Mouse (Mus musculus): ENCODE measurements around the gene Fbxw5. TPM values are rescaled to one million over a fixed set of nuclear protein-coding genes. Genes with fewer than 3 reads are reported as not detected.

Gene Fbxw5
- polyA plus RNA-seq, 1 experiment from 2014 or later: 66.7 TPM

- ATAC-seq (replicated peaks; ENCODE audit: insufficient number of reproducible peaks, low FRiP score, low TSS enrichment): no peak
- Histone ChIP-seq H3K27ac (ENCODE audit: low read depth, low read length) (no peak within 1 kb of the TSS), H3K4me3 (ENCODE audit: low read depth, low read length) (no peak within 1 kb of the TSS), H3K9ac (ENCODE audit: low read depth, low read length) (no peak within 1 kb of the TSS), H3K4me2 (no peak within 1 kb of the TSS), H3K27me3 (ENCODE audit: control insufficient read depth, insufficient read depth, low read length) (no peaks in the 10 kb centered on the region), H3K36me3 (ENCODE audit: control insufficient read depth, insufficient read depth, low read length) (no peaks in the 10 kb centered on the region), H3K9me3 (replicated peaks; ENCODE audit: control insufficient read depth, low read length) (no peaks in the 10 kb centered on the region), H3K4me1 (ENCODE audit: control insufficient read depth, insufficient read depth, low read length) (peaks cover 6% of the 10 kb centered on the region)
- WGBS (ENCODE audit: insufficient replicate concordance): 33% methylated on average over 6 of the region's 6 CpGs
Observed at GRCm38 (mm10) chr2:25469969-25470368, 30.6 kb upstream of the Fbxw5 start, which contains the start of gene Ptgds. Ptgds (minus strand) TSS chr2:25470046.

- H3K27me3 ChIP-seq (ENCODE audit: control insufficient read depth, insufficient read depth, low read length): 0 out of 2 replicates have a peak, but pooled peaks cover 5% of the 10 kb centered on the region
- ATAC-seq (replicated peaks; ENCODE audit: insufficient number of reproducible peaks, low FRiP score, low TSS enrichment): no peak
- WGBS (ENCODE audit: insufficient replicate concordance): 65% methylated on average over 2 of the region's 2 CpGs
Observed at GRCm38 (mm10) chr2:25472550-25472949, 28.0 kb upstream of the Fbxw5 start.

GRCm38 (mm10) chr2:25477541-25477940 is 23.0 kb upstream of the Fbxw5 start:
- H3K27ac ChIP-seq (ENCODE audit: low read depth, low read length): no peak overlapping the region
- H3K4me2 ChIP-seq: no peak overlapping the region
- no peaks in the 10 kb centered on the region for H3K36me3 ChIP-seq (ENCODE audit: control insufficient read depth, insufficient read depth, low read length)
- no peaks in the 10 kb centered on the region for H3K4me1 ChIP-seq (ENCODE audit: control insufficient read depth, insufficient read depth, low read length)
- peaks cover 5% of the 10 kb centered on the region; the same call in 1 of the 2 replicates for H3K27me3 ChIP-seq (ENCODE audit: control insufficient read depth, insufficient read depth, low read length)
- 81% methylated on average over 8 of the region's 8 CpGs for WGBS (ENCODE audit: insufficient replicate concordance)
- H3K4me3 ChIP-seq (ENCODE audit: low read depth, low read length): no peak overlapping the region
- no peaks in the 10 kb centered on the region for H3K9me3 ChIP-seq (replicated peaks; ENCODE audit: control insufficient read depth, low read length)
- H3K9ac ChIP-seq (ENCODE audit: low read depth, low read length): no peak overlapping the region
- ATAC-seq (replicated peaks; ENCODE audit: insufficient number of reproducible peaks, low FRiP score, low TSS enrichment): no peak

More at GRCm38 (mm10) chr2:25472550-25472949, 28.0 kb upstream of the Fbxw5 start:
- H3K4me1 ChIP-seq (ENCODE audit: control insufficient read depth, insufficient read depth, low read length): peaks cover 5% of the 10 kb centered on the region
- no peak overlapping the region for H3K4me3 ChIP-seq (ENCODE audit: low read depth, low read length)
- H3K4me2 ChIP-seq: no peak overlapping the region
- H3K9me3 ChIP-seq (replicated peaks; ENCODE audit: control insufficient read depth, low read length): no peaks in the 10 kb centered on the region
- no peaks in the 10 kb centered on the region for H3K36me3 ChIP-seq (ENCODE audit: control insufficient read depth, insufficient read depth, low read length)
- no peak overlapping the region for H3K27ac ChIP-seq (ENCODE audit: low read depth, low read length)
- H3K9ac ChIP-seq (ENCODE audit: low read depth, low read length): no peak overlapping the region

GRCm38 (mm10) chr2:25477967-25478675 is 22.4 kb upstream of the Fbxw5 start:
- no peak for ATAC-seq (replicated peaks; ENCODE audit: insufficient number of reproducible peaks, low FRiP score, low TSS enrichment)
- Histone ChIP-seq H3K36me3 (ENCODE audit: control insufficient read depth, insufficient read depth, low read length) (no peaks in the 10 kb centered on the region), H3K9me3 (replicated peaks; ENCODE audit: control insufficient read depth, low read length) (no peaks in the 10 kb centered on the region), H3K4me2 (no peak overlapping the region), H3K27ac (ENCODE audit: low read depth, low read length) (no peak overlapping the region), H3K9ac (ENCODE audit: low read depth, low read length) (no peak overlapping the region), H3K4me1 (ENCODE audit: control insufficient read depth, insufficient read depth, low read length) (no peaks in the 10 kb centered on the region), H3K27me3 (ENCODE audit: control insufficient read depth, insufficient read depth, low read length) (peaks cover 5% of the 10 kb centered on the region; the same call in 1 of the 2 replicates), H3K4me3 (ENCODE audit: low read depth, low read length) (no peak overlapping the region)
- 89% methylated on average over 3 of the region's 3 CpGs for WGBS (ENCODE audit: insufficient replicate concordance)

DNA sequence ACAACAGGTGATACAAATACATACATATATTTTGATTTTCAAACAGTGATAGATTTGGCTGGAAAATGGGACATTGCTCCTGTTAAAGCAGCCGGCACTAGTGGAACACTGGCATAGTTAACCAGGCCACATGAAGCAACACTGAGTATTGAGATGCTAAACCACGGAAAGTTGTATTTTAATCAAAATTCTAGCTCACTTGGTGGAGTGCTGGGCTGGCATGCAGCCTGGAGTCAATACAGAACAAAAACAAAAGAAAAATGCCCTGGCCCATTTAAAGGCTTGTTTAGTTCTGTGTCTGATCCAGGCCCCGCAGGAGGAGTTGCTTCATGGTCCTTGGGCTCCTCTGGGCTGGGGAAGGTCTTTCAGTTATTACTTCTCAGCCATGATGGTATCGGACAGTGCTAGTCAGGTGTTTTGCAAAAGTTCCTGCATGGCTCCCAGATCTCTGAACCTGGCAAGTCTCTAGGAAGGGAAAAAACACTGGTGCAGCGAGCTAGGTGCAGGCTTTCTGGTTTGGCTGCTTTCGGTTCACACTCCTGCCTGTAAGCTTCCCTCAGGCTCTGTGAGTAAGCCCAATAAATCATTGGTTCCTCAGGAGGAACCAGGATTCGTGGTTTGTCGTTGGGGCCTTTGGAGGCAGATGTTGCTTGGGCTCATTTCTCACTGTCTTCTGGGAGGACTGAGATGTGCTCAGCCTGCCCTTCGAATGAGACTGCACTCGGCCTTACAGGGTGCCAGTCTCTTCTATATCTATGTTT is 20.8 kb upstream of the Fbxw5 start:
- H3K4me2 ChIP-seq: no peak overlapping the region
- H3K27ac ChIP-seq (ENCODE audit: low read depth, low read length): no peak overlapping the region
- no peaks in the 10 kb centered on the region for H3K9me3 ChIP-seq (replicated peaks; ENCODE audit: control insufficient read depth, low read length)
- H3K9ac ChIP-seq (ENCODE audit: low read depth, low read length): no peak overlapping the region
- H3K36me3 ChIP-seq (ENCODE audit: control insufficient read depth, insufficient read depth, low read length): no peaks in the 10 kb centered on the region
- WGBS (ENCODE audit: insufficient replicate concordance): 67% methylated on average over 10 of the region's 10 CpGs
- H3K4me1 ChIP-seq (ENCODE audit: control insufficient read depth, insufficient read depth, low read length): no peaks in the 10 kb centered on the region
- no peak overlapping the region for H3K4me3 ChIP-seq (ENCODE audit: low read depth, low read length)
- ATAC-seq (replicated peaks; ENCODE audit: insufficient number of reproducible peaks, low FRiP score, low TSS enrichment): no peak
- peaks cover 7% of the 10 kb centered on the region; the same call in 1 of the 2 replicates for H3K27me3 ChIP-seq (ENCODE audit: control insufficient read depth, insufficient read depth, low read length)

DNA sequence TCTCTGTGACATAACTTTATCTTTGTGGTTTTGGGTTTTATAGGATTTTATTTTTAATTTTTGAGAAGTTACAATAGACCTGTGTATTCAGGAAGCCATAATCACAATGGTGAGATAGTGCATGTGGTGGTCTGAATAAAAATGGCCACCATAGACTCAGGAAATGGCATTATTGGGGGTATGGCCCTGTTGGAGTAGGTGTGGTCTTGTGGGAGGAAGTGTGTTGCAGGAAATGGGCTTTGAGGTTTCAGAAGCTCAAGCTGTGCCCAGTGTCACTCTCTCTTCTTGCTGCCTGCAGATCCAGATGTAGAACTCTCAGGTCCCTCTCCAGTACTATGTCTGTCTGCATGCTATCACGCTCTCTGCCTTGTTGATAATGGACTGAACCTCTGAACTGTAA is 20.0 kb upstream of the Fbxw5 start:
- no peaks in the 10 kb centered on the region for H3K9me3 ChIP-seq (replicated peaks; ENCODE audit: control insufficient read depth, low read length)
- H3K27me3 ChIP-seq (ENCODE audit: control insufficient read depth, insufficient read depth, low read length): peaks cover 7% of the 10 kb centered on the region; the same call in 1 of the 2 replicates
- H3K9ac ChIP-seq (ENCODE audit: low read depth, low read length): no peak overlapping the region
- no peak overlapping the region for H3K4me2 ChIP-seq
- no peak overlapping the region for H3K4me3 ChIP-seq (ENCODE audit: low read depth, low read length)
- no peak overlapping the region for H3K27ac ChIP-seq (ENCODE audit: low read depth, low read length)
- 70% methylated on average over 1 of the region's 1 CpGs for WGBS (ENCODE audit: insufficient replicate concordance)
- no peak for ATAC-seq (replicated peaks; ENCODE audit: insufficient number of reproducible peaks, low FRiP score, low TSS enrichment)
- no peaks in the 10 kb centered on the region for H3K4me1 ChIP-seq (ENCODE audit: control insufficient read depth, insufficient read depth, low read length)
- no peaks in the 10 kb centered on the region for H3K36me3 ChIP-seq (ENCODE audit: control insufficient read depth, insufficient read depth, low read length)

- 22% methylated on average over 7 of the region's 7 CpGs for WGBS (ENCODE audit: insufficient replicate concordance)
- H3K27me3 ChIP-seq (ENCODE audit: control insufficient read depth, insufficient read depth, low read length): peaks cover 4% of the 10 kb centered on the region; the same call in 1 of the 2 replicates
- ATAC-seq (replicated peaks; ENCODE audit: insufficient number of reproducible peaks, low FRiP score, low TSS enrichment): no peak
- H3K9ac ChIP-seq (ENCODE audit: low read depth, low read length): no peak overlapping the region
- H3K36me3 ChIP-seq (ENCODE audit: control insufficient read depth, insufficient read depth, low read length): no peaks in the 10 kb centered on the region
- H3K4me3 ChIP-seq (ENCODE audit: low read depth, low read length): no peak overlapping the region
- H3K9me3 ChIP-seq (replicated peaks; ENCODE audit: control insufficient read depth, low read length): no peaks in the 10 kb centered on the region
- H3K27ac ChIP-seq (ENCODE audit: low read depth, low read length): no peak overlapping the region
- no peak overlapping the region for H3K4me2 ChIP-seq
- no peaks in the 10 kb centered on the region for H3K4me1 ChIP-seq (ENCODE audit: control insufficient read depth, insufficient read depth, low read length)
Observed at GRCm38 (mm10) chr2:25482969-25483368, 17.6 kb upstream of the Fbxw5 start.

GRCm38 (mm10) chr2:25484901-25485647 is 15.5 kb upstream of the Fbxw5 start:
- H3K36me3 ChIP-seq (ENCODE audit: control insufficient read depth, insufficient read depth, low read length): no peaks in the 10 kb centered on the region
- peaks cover 4% of the 10 kb centered on the region; the same call in 1 of the 2 replicates for H3K27me3 ChIP-seq (ENCODE audit: control insufficient read depth, insufficient read depth, low read length)
- H3K4me3 ChIP-seq (ENCODE audit: low read depth, low read length): no peak overlapping the region
- H3K27ac ChIP-seq (ENCODE audit: low read depth, low read length): no peak overlapping the region
- no peak overlapping the region for H3K9ac ChIP-seq (ENCODE audit: low read depth, low read length)
- no peaks in the 10 kb centered on the region for H3K9me3 ChIP-seq (replicated peaks; ENCODE audit: control insufficient read depth, low read length)
- WGBS (ENCODE audit: insufficient replicate concordance): 62% methylated on average over 11 of the region's 11 CpGs
- no peaks in the 10 kb centered on the region for H3K4me1 ChIP-seq (ENCODE audit: control insufficient read depth, insufficient read depth, low read length)
- H3K4me2 ChIP-seq: no peak overlapping the region
- no peak for ATAC-seq (replicated peaks; ENCODE audit: insufficient number of reproducible peaks, low FRiP score, low TSS enrichment)

All from heart, embryonic 11.5 days (tissue).